Mouse (Mus musculus): ENCODE data around the gene Ier5.

The Ier5 gene

GRCm38 (mm10) chr1:155099280-155099848, at the start of gene Ier5:
TSS of gene Ier5 (minus strand) at chr1:155099636.
- DNase-seq (ENCODE audit: extremely low spot score, low read depth, low spot score): peak; percentile 94

DNA sequence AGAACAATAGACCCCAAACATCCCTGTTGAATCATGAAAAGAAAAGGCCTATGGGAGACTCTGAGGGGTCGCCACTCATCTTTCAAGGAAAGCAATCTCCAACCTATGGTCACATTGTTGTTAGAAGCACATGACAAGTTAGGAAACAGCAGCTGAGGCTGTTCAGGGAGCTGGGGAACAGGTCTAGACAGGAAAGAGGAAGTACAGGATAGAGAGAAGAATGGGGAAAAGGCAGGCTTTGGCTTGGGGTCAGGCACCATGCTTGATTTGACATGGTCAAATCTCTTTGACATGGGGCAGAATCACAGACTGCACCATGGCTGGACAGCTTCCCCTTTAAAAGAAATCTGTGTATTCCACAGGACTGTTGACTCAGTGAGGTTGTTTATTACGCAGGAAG, 47.8 kb upstream of the Ier5 start:
- DNase-seq (ENCODE audit: extremely low spot score, low read depth, low spot score): no peak

- peak; percentile 52 for DNase-seq (ENCODE audit: extremely low spot score, low read depth, low spot score)
Measured at GRCm38 (mm10) chr1:155146572-155146980, 47.1 kb upstream of the Ier5 start, which contains the start of gene Mr1. TSS of gene Mr1 (minus strand) at chr1:155146814.

DNA sequence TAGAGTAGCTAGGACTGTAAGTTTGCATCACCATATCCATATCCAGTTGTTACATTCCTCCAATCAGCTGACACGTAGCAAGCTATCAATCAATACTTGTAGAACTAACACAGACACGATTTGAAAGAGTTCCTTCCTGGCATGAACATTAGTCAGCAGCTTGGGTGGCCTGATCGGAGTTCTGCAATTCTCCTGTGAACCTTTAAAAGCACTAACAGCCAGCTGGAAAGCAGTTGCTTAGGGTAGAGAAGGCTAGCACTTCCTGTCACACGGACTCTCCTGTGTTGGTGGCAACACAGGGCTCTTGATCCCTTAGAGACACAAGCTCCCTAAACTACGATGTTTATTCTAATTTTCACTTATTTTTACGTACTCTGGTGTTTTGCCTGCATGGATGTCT, 46.2 kb upstream of the Ier5 start:
- DNase-seq (ENCODE audit: extremely low spot score, low read depth, low spot score): no peak

DNA sequence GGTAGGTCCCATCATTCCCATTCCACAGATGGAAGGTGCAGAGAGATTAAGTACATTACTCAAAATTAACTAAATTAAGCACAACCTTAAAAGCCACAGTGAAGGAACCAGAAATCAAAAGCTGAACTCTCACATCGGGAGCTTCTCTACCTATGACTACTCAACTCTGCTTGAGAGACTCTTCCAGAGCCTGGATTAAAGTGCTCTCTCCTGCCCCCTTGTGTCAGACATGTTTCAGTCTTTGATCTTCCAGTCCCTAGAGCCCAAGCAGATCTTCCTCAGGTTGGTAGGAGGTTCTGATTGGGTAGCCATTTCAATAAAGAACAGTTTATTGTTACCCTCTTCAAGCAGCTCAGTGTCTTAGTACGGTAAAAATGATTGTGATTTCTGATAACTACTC, 40.6 kb upstream of the Ier5 start:
- no peak for DNase-seq (ENCODE audit: extremely low spot score, low read depth, low spot score)

DNA sequence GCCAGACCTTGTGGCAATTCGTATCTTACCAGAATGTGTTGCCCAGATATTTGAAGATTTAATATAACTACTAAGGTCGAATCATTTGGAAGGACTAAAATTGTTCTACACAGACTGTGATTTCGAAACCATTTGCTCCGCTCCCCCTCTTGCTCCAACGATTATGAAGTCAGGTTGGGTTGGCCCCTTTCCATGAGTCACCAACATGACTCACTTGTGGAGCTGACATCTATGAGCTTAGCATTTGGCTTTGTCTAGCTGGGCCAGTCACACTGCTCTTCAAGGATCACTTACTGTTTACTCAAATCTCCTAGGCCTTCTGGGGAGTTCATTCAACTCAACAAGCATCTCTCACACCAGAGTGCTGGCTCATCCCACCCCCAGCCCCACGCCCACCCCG, 39.4 kb upstream of the Ier5 start:
- DNase-seq (ENCODE audit: extremely low spot score, low read depth, low spot score): no peak

DNA sequence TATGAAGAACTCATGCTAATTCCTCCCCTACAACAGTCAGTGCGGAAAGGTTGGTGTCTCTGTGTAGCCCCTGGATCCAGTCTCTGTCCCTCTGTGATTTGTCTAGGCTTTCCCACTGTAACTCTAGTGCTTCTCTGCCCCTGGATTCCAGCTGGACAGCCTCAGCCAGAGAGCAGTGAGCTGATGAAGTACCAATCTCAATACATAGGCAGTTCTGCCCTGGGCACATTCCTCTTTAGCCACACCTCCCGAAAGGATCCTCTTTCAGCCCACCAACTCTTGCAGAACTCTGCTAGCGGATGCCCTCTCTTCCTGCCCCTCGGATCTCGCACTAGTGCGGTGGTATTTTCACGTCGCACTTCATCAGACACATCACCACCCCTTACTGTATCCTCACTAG, 35.4 kb upstream of the Ier5 start:
- no peak for DNase-seq (ENCODE audit: extremely low spot score, low read depth, low spot score)

DNA sequence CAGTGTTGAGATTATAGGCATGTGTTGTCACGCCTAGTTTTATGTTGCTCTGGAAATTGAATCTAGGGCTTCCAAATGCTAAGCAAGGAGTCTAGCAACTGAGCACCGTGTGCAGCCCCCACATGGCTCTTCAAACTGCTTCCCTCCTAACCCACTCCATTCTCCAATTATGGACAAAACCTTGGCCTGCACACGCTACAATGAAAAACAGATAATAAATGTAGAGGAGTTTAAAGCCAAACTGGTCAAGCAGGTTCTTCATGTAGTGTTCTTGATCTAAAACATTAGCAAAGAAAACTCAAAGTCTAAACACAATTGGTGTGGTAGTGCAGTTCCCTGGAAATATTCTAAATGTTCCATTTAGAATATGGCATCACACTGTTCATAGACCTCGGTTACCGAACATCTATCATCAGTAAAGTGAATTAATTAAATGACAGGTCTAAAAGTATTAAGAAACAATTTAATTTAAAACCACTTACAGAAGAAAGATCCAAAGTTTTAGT, 28.0 kb upstream of the Ier5 start:
- no peak for DNase-seq (ENCODE audit: extremely low spot score, low read depth, low spot score)

- no peak for DNase-seq (ENCODE audit: extremely low spot score, low read depth, low spot score)
Measured at GRCm38 (mm10) chr1:155126716-155127115, 27.3 kb upstream of the Ier5 start.

DNA sequence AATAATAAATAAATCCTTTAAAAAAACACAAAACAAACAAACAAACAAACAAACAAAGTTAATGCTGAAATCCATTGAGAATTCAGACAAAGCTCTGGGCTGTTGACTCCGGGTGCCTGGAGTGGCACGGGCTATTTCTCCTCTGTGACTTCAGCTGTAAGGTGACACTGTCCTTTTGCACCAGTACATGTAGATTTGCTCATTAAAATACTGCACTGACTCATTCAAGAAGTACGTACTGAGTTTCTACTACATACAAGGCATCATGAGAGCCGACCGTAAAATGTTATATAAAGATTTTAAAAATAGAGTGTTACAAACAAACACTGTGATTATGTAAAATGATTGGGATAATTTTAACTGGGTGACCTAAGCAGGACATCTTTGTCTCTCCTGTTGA, 25.0 kb upstream of the Ier5 start:
- DNase-seq (ENCODE audit: extremely low spot score, low read depth, low spot score): no peak

GRCm38 (mm10) chr1:155121977-155122939, 22.8 kb upstream of the Ier5 start:
- no peak for DNase-seq (ENCODE audit: extremely low spot score, low read depth, low spot score)

GRCm38 (mm10) chr1:155119719-155120118, 20.3 kb upstream of the Ier5 start:
- DNase-seq (ENCODE audit: extremely low spot score, low read depth, low spot score): no peak

DNA sequence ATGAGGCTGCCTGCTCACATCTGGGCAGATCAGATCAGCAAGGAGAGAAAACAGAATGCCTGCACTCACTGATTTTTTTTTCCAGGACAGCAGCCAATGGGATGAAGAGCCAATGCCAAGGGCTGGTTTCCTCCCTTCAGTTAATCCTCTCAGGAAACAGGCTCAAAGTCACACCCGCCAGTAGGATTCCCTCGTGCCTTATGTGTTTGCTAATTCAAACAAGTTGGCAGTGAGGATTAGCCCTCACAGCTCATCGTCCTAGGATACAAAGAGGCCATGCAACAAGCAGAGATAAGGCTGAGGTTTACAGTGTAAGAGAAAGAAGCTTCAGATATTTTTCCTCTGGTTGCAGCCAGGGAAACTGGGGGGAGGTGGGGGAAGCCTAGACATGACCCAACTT, 14.5 kb upstream of the Ier5 start:
- DNase-seq (ENCODE audit: extremely low spot score, low read depth, low spot score): no peak

GRCm38 (mm10) chr1:155112875-155113274, 13.4 kb upstream of the Ier5 start:
- DNase-seq (ENCODE audit: extremely low spot score, low read depth, low spot score): no peak

DNA sequence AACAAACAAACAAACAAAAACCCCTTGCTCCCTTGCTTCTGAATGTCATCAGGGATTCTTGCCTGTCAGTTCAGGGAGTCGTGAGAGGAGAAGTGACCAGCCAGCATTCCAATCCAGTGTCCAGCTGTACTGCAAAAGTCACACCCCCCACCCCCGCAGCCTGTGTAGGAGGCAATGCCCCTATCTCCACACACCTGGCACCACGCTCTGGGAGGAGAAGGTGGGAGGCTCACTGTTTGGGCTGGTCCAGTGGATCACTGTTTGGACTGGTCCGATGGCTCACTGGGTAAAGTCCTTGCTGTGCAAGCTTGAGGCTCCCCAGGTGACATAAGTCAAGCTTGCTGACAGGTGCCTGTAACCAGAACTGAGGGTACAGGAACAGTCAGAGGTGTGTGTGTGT, 12.7 kb upstream of the Ier5 start:
- DNase-seq (ENCODE audit: extremely low spot score, low read depth, low spot score): no peak

- DNase-seq (ENCODE audit: extremely low spot score, low read depth, low spot score): no peak
Measured at GRCm38 (mm10) chr1:155111491-155111890, 12.1 kb upstream of the Ier5 start.

- DNase-seq (ENCODE audit: extremely low spot score, low read depth, low spot score): no peak
Measured at GRCm38 (mm10) chr1:155109387-155110350, 10.2 kb upstream of the Ier5 start.

- DNase-seq (ENCODE audit: extremely low spot score, low read depth, low spot score): no peak
Measured at GRCm38 (mm10) chr1:155108412-155108811, 9.0 kb upstream of the Ier5 start.

DNA sequence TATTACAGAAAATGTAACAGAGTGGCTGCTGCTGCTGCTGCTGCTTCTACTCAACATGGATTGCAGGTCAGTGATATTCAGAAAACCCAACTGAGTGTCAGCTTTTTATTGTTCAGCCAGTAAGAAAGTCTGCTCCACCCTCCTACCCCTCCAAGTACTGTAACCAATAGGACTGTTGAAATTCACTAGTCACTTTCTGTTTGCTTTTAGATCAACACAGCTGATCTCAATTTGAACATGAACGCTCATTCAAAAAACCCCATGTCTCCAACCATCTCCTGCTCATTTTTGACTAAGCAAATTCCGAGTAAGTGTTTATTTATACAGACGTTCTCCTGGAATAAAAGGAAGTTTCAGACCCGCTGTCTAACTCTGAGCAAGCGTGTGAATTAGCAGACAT, 8.4 kb upstream of the Ier5 start:
- DNase-seq (ENCODE audit: extremely low spot score, low read depth, low spot score): no peak

GRCm38 (mm10) chr1:155106310-155106709, 6.9 kb upstream of the Ier5 start:
- DNase-seq (ENCODE audit: extremely low spot score, low read depth, low spot score): no peak

DNA sequence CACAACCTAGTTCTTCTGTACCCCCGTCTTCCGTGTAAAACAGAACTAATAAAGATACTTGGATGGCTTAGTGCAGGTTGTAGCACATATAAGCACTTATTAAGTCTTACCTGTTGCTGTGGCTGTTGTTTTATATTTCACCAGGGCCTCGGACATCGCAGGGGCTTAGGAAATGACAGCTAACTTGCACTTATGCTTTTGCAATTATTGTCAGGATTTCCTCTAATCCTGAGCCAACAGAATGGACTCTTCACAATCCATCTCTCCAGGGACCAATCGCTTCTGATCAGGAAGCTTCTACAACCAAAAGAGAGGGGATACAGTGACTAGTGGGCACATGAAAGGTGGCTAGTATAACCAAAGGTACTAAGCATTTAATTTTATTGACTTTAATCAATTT, 4.6 kb upstream of the Ier5 start:
- no peak for DNase-seq (ENCODE audit: extremely low spot score, low read depth, low spot score)

All from hindlimb bud, embryonic 11.5 days (tissue).